Comparison of ENCODE assay signal across 22 mouse cellular contexts in the genomic region with DNA sequence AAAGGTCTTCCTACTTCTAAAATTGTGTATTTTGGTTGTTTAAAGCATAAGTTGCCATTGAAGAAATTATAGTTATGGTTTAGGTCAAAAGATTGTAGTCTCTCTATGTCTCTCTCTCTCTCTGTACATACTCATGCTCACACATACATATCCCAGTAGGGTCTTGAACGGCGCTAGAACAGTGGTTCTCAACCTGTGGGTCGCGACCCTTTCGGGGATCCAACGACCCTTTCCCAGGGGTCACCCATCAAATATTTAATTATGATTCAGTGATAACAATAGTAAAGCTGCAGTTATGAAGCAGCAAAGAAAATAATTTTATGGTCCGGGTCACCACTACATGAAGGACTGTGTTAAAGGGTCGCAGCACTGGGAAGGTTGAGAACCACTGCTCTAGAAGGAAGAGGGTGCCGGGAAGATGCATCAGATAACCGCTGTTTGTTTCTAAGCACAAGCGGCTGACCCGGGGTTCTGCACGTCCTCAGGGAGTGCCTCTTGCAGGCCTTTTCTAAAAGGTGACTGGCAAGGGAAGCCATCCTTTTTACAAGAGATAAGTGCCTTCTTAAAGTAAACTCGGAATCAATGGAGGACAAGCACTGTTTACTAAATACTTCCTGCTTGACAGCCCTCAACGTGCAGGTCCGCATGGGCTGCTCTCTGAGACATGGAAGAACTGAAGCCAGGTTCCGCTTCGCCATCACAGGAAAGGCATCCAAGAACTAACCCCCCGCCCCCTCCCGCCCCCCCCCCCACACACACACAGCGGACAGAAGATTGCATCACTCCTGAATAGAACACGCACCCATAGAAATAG. TPM values are rescaled to one million over a fixed set of nuclear protein-coding genes. Genes with fewer than 3 reads are reported as not detected.
DNase-seq lines count a peak whose midpoint lies in the region; ATAC-seq and TF ChIP-seq lines count a peak whose summit lies in the region.
"Had no signal": no experiment of that assay in that cellular context is flagged by ENCODE, and none has a peak within 500 bp of the region (broad histone marks: within the 10 kb centered on the region; RNA-seq: fewer than 3 reads in every experiment).

No protein-coding gene starts in this region.

- TF ChIP-seq CTCF in lung, adult 2 months (IDR thresholded peaks at IDR 0.05; ENCODE audit: insufficient read depth, low read length) = no peak
- no peak for TF ChIP-seq CTCF in lung, embryonic 14.5 days (IDR thresholded peaks at IDR 0.05; ENCODE audit: low read depth)

- DNase-seq in lung, adult 18-20 months = peak; percentile 55 to 66
- no peak for DNase-seq in lung, adult 2 months
- peak; percentile 29 for DNase-seq in R1 (ENCODE audit: low read depth, low spot score)
- DNase-seq in lung, embryonic 14.5 days = peak; percentile 56
- DNase-seq in lung, postnatal 36 days = peak; percentile 78
- DNase-seq in urinary bladder, adult 2 months (ENCODE audit: low spot score) = no peak
- no peak for DNase-seq in kidney, postnatal 25 days
- DNase-seq in urinary bladder, postnatal 14 days (ENCODE audit: low spot score) = no peak
- DNase-seq: adrenal gland, postnatal 14 days; cerebellum, adult 11 months; cerebellum, postnatal 10 days; kidney, adult 18-20 months; layer of hippocampus, postnatal 36 days; left cerebral cortex, postnatal 4 days; spleen, adult 18-20 months had no signal

- H3K4me1 ChIP-seq in lung, adult 2 months (ENCODE audit: control insufficient read depth, insufficient read depth, low read length) = peaks cover 2% of the 10 kb centered on the region
- no peaks in the 10 kb centered on the region for H3K4me1 ChIP-seq in lung, embryonic 14.5 days (ENCODE audit: insufficient read depth)
- H3K4me1 ChIP-seq: neural tube, embryonic 15.5 days had no signal

- H3K4me2 ChIP-seq in lung, embryonic 14.5 days = 0 out of 2 replicates have a peak overlapping the region, but pooled peaks have one; percentile 5
- H3K4me2 ChIP-seq: neural tube, embryonic 15.5 days had no signal

- H3K27ac ChIP-seq in lung, embryonic 14.5 days (ENCODE audit: low read depth) = no peak overlapping the region
- H3K27ac ChIP-seq: kidney, postnatal 0 days; layer of hippocampus, adult 2 months; neural tube, embryonic 15.5 days had no signal

- no peaks in the 10 kb centered on the region for H3K9me3 ChIP-seq in lung, embryonic 14.5 days (ENCODE audit: low read depth, low read length)
- H3K9me3 ChIP-seq: megakaryocyte, embryonic 14.5 days; neural tube, embryonic 15.5 days had no signal

- no peaks in the 10 kb centered on the region for H3K27me3 ChIP-seq in lung, embryonic 14.5 days (ENCODE audit: insufficient read depth, low read length)
- H3K27me3 ChIP-seq: megakaryocyte, embryonic 14.5 days; neural tube, embryonic 15.5 days had no signal

- no peak for TF ChIP-seq POLR2A in lung, adult 2 months (IDR thresholded peaks at IDR 0.05; ENCODE audit: borderline replicate concordance, extremely low read depth, low read depth, low read length)

- ATAC-seq in lung, embryonic 14.5 days (ENCODE audit: insufficient read depth) = peak; percentile 57; the same call in 1 of the 2 replicates
- ATAC-seq: hindbrain, embryonic 16.5 days; midbrain, embryonic 16.5 days had no signal

- H3K9ac ChIP-seq in lung, embryonic 14.5 days = no peak overlapping the region
- H3K9ac ChIP-seq: neural tube, embryonic 15.5 days had no signal

- H3K4me3 ChIP-seq in lung, adult 2 months (replicated peaks; ENCODE audit: extremely low read depth, low read depth, low read length) = no peak overlapping the region
- no peak overlapping the region for H3K4me3 ChIP-seq in lung, embryonic 14.5 days (ENCODE audit: low read depth, low read length)
- H3K4me3 ChIP-seq: layer of hippocampus, adult 2 months; megakaryocyte, embryonic 14.5 days; neural tube, embryonic 15.5 days had no signal

- H3K36me3 ChIP-seq in lung, embryonic 14.5 days (ENCODE audit: insufficient read depth) = no peaks in the 10 kb centered on the region
- H3K36me3 ChIP-seq: G1E; neural tube, embryonic 15.5 days had no signal

- 37% methylated on average over 22 of the region's 22 CpGs for WGBS in lung, adult 2 months
- 44% methylated on average over 22 of the region's 22 CpGs for WGBS in lung, embryonic 14.5 days

RNA-seq across cellular contexts. Expression of a gene that starts 16.2 kb away (rescaled TPM):
- polyA plus RNA-seq in lung, adult 2 months (2012; rRNA removed) = 81.2 and 85.4 TPM in 2 replicates
- 73.4 and 76.8 TPM in 2 replicates for polyA plus RNA-seq in lung, embryonic 14.5 days (2014; fragmentation: Nextera tagmentation; extraction: Ambion mirVana)
- polyA plus RNA-seq in urinary bladder, adult 2 months (2012; rRNA removed) = 27.4 and 29.3 TPM in 2 replicates
- polyA plus RNA-seq: G1E had no signal

Comparison
In these comparisons a context has a peak if more than half of its experiments do, and no peak if none do; other contexts are left out.
1. DNase-seq: peak in lung, adult 18-20 months (2 of 2), R1 (single experiment), lung, embryonic 14.5 days (single experiment) and lung, postnatal 36 days (single experiment); none in lung, adult 2 months (single experiment), urinary bladder, adult 2 months (single experiment), kidney, postnatal 25 days (0 of 2) and urinary bladder, postnatal 14 days (single experiment).